Mouse (Mus musculus) lung, embryonic 14.5 days (tissue): ENCODE results near the gene Fez2. TPM values are rescaled to one million over a fixed set of nuclear protein-coding genes. Genes with fewer than 3 reads are reported as not detected.

Experiments
- ATAC-seq: fragments of 200-750 bp; cut with Nextera tagmentation; 2 replicates; pipeline ENCODE4 v1.8.0; 2017; ENCODE audit warnings: mild to moderate bottlenecking, moderate TSS enrichment, moderate library complexity; ENCODE audit not compliant: insufficient read depth
- DNase-seq: peaks from one replicate; pipeline ENCODE4 v3.0.0-alpha.2; 2015
- H3K27ac ChIP-seq: fragments of 300-500 bp; sonication (generic); 2 replicates; pipeline ENCODE4 v1.5.1; 2014; ENCODE audit warnings: low read depth, mild to moderate bottlenecking, moderate library complexity
- H3K27me3 ChIP-seq: fragments of 300-500 bp; sonication (generic); 2 replicates; pipeline ENCODE4 v1.6.1; 2014; ENCODE audit warnings: low read length, control low read depth; ENCODE audit not compliant: insufficient read depth
- H3K36me3 ChIP-seq: fragments of 300-500 bp; sonication (generic); 2 replicates; pipeline ENCODE4 v1.6.1; 2014; ENCODE audit warnings: control low read depth; ENCODE audit not compliant: insufficient read depth
- H3K4me1 ChIP-seq: fragments of 300-500 bp; sonication (generic); 2 replicates; pipeline ENCODE4 v1.6.1; 2014; ENCODE audit warnings: antibody characterized with exemption, control low read depth; ENCODE audit not compliant: insufficient read depth
- H3K4me2 ChIP-seq: fragments of 300-500 bp; sonication (generic); 2 replicates; pipeline ENCODE4 v1.6.1; 2014; ENCODE audit warnings: mild to moderate bottlenecking
- H3K4me3 ChIP-seq: fragments of 300-500 bp; sonication (generic); 2 replicates; pipeline ENCODE4 v1.5.1; 2014; ENCODE audit warnings: low read depth, low read length
- H3K9ac ChIP-seq: fragments of 300-500 bp; sonication (generic); 2 replicates; pipeline ENCODE4 v1.6.1; 2014
- H3K9me3 ChIP-seq: fragments of 300-500 bp; sonication (generic); 2 replicates; pipeline ENCODE4 v1.6.1; 2016; ENCODE audit warnings: low read depth, low read length, control low read depth
- CTCF ChIP-seq: IDR thresholded peaks from 2 replicates; pipeline ENCODE4 v1.5.1; 2016; ENCODE audit warnings: antibody characterized with exemption, low read depth
- WGBS: fragments of 180-500 bp; shearing (Covaris S2); extraction: QIAGEN DNeasy Blood & Tissue Kit; methylation state at CpG from one replicate; pipeline ENCODE4 v1.1.7; 2014; 5-methylcytosine and 5-hydroxymethylcytosine counted together
- polyA plus RNA-seq: library from polyadenylated mRNA; unstranded; fragments of >200 nt; fragmentation: Nextera tagmentation; extraction: Ambion mirVana; gene quantifications from 2 replicates; pipeline ENCODE4 v1.2.1, GENCODE M21; 2014

Fez2 gene
- polyA plus RNA-seq, 1 experiment from 2014 or later, result 43.5 TPM

DNA sequence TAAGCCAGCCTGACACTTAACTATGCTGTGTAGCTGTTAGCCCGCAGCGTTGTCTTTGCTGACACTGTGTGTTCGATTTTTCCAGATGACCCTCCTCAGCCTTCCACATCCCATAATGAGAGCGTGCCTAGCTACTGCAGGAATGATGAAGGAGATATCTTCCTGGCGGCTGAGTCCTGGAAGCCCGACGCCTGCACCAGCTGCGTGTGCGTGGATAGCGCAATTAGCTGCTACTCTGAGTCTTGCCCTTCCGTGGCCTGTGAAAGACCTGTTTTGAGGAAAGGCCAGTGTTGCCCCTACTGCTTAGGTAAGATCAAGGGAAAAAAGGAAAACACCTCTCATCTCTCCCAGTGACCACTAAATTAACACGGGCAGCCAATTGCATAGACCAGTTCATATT lies 63.1 kb downstream of the Fez2 start:
- 84% methylated on average over 12 of the region's 12 CpGs for WGBS
- H3K9ac ChIP-seq, result no peak overlapping the region
- 0 out of 2 replicates have a peak, but pooled peaks cover 4% of the 10 kb centered on the region for H3K4me1 ChIP-seq
- ATAC-seq (no peak), DNase-seq (no peak)
- peaks cover 12% of the 10 kb centered on the region; the same call in 1 of the 2 replicates for H3K36me3 ChIP-seq
- H3K9me3 ChIP-seq, result no peaks in the 10 kb centered on the region
- H3K27ac ChIP-seq, result no peak overlapping the region
- TF ChIP-seq CTCF, result no peak
- H3K4me2 ChIP-seq, result no peak overlapping the region
- H3K27me3 ChIP-seq, result no peaks in the 10 kb centered on the region
- no peak overlapping the region for H3K4me3 ChIP-seq

DNA sequence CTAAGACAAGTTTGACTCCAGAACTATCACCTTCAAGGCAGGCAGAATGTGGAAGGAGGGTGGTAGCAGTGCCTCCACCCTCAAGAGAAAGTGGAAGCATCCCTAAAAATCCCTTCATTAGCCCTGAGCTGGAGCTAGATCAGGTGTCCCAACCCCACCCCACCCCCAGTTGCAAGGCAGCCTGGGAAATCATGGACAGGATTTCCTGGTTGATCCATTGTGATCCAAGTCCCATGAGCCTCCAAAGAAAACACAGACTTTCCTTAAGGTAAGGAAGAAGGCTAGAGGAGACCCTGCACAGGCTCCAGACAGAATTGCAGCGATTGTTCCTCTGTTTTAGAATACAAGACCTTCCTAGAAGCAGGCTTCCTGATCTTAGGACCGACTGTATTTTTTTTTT lies 63.5 kb downstream of the Fez2 start:
- DNase-seq (no peak), ATAC-seq (no peak)
- no peak for TF ChIP-seq CTCF
- Histone ChIP-seq H3K4me2 (no peak overlapping the region), H3K9me3 (no peaks in the 10 kb centered on the region), H3K4me3 (no peak overlapping the region), H3K27me3 (no peaks in the 10 kb centered on the region), H3K27ac (no peak overlapping the region), H3K36me3 (peaks cover 12% of the 10 kb centered on the region; the same call in 1 of the 2 replicates), H3K4me1 (0 out of 2 replicates have a peak, but pooled peaks cover 4% of the 10 kb centered on the region), H3K9ac (no peak overlapping the region)
- 76% methylated on average over 2 of the region's 2 CpGs for WGBS

DNA sequence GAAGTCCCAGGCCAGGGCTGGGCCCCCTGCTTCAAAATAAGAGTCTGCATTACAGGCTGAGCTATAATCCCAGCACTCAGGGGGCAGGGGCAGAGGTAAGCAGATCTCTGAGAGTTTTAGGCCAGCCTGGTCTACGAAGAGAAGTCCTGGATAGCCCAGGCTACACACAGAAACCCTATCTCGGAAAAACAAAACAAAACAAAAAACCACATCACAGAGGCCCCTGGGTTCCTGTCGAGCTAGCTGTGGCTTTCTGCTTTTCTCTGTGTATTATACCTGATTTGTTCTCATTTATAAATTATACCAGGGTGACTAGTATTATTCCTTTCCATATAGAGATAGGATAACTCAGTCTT lies 65.5 kb downstream of the Fez2 start:
- peaks cover 12% of the 10 kb centered on the region; the same call in 1 of the 2 replicates for H3K36me3 ChIP-seq
- no peak for TF ChIP-seq CTCF
- no peak for DNase-seq
- H3K9ac ChIP-seq, result no peak overlapping the region
- no peak for ATAC-seq
- 87% methylated on average over 3 of the region's 3 CpGs for WGBS
- no peaks in the 10 kb centered on the region for H3K27me3 ChIP-seq
- 0 out of 2 replicates have a peak, but pooled peaks cover 4% of the 10 kb centered on the region for H3K4me1 ChIP-seq
- H3K4me2 ChIP-seq, result no peak overlapping the region
- H3K27ac ChIP-seq, result no peak overlapping the region
- no peaks in the 10 kb centered on the region for H3K9me3 ChIP-seq
- no peak overlapping the region for H3K4me3 ChIP-seq

DNA sequence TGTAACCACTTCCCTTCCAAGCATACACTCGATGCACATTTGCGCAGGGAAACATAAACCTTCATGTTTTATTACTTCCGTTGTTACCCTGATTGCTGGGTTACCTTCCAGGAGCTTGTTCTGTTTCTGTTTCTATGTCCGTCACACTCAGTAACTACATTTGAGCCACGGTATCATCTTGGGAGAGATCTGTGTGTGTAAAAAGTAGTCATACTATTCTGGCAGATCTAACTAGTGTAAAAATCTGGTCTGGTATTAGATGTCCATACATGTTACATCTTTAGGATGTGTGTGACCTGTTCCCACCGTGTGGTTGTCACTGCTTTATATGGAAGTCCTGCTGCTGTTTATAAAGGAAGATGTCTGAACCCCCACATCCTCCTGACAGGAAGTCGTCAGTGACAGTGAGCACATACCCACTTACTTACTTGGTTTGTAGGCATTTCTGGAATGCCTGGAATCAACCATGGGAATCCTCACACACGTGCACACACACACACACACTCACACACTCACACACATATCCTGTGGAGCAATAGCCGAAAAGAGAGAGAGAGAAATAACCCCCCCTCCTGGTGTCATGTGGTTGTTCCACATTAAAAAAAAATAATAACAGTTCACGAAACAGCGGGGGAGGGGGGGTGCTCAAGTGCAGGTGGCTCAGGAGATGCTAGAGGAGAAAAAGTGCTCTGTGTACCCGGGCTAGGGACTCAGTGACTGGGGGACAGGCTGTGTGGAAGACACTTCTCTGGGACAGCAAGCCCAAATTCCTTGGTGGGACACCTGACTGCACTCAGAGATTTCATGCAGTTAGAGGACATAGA lies 66.1 kb downstream of the Fez2 start:
- Histone ChIP-seq H3K4me2 (no peak overlapping the region), H3K27ac (no peak overlapping the region), H3K27me3 (no peaks in the 10 kb centered on the region), H3K9me3 (no peaks in the 10 kb centered on the region), H3K9ac (no peak overlapping the region), H3K4me3 (no peak overlapping the region), H3K4me1 (0 out of 2 replicates have a peak, but pooled peaks cover 4% of the 10 kb centered on the region), H3K36me3 (peaks cover 15% of the 10 kb centered on the region; the same call in 1 of the 2 replicates)
- no peak for TF ChIP-seq CTCF
- ATAC-seq (no peak), DNase-seq (no peak)
- 61% methylated on average over 12 of the region's 12 CpGs for WGBS

DNA sequence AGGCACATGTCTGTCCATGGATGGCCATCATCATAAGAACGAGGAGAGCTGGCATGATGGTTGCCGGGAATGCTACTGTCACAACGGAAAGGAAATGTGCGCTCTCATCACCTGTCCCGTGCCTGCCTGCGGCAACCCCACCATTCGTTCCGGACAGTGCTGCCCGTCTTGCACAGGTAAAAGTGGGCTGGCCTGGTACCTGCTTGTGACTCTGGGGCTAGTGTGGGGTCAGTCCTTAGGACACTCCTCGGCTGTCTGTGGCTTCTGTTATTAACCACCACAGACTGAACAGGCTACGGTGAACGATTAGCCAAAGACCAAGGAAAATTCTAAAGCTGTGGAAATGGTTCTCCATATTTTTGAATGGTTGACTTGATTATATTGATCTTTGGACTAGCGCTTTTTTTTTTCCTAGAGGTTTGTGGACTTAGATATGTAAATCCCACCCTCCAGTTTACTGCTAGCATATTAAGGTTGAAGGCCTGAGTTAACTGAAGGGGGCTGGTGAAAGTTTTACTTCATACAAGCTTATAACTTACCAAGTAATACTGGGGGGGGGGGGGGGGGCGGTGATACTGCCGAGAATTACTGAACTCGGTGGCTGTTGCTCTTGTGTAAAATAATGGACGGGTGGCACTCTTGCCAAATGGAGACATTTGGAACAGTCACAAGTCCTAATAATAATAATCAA lies 70.7 kb downstream of the Fez2 start:
- Histone ChIP-seq H3K4me1 (0 out of 2 replicates have a peak, but pooled peaks cover 4% of the 10 kb centered on the region), H3K9me3 (no peaks in the 10 kb centered on the region), H3K4me3 (no peak overlapping the region), H3K36me3 (peaks cover 10% of the 10 kb centered on the region; the same call in 1 of the 2 replicates), H3K9ac (no peak overlapping the region), H3K27ac (no peak overlapping the region), H3K27me3 (no peaks in the 10 kb centered on the region), H3K4me2 (no peak overlapping the region)
- TF ChIP-seq CTCF, result no peak
- WGBS, result 91% methylated on average over 17 of the region's 17 CpGs
- DNase-seq (no peak), ATAC-seq (no peak)

DNA sequence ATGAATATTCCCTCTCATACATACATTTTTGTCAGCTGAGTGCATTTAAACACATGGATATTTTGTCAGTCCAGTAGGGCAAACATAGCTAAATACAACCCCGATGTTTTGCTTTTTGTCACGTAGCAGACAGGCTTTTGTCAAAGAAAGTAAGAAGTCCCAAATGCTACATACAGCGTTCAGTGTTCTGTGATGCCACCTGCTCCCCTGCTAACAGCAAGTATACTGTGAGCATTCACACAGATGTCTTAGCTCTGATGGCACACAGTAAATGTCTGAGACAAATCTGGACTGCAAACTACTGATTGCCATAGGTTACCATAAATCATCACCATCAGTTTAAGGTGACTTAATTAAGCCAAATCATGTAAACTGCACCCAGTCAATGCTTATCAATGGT lies 74.3 kb downstream of the Fez2 start:
- no peaks in the 10 kb centered on the region for H3K9me3 ChIP-seq
- no peak overlapping the region for H3K9ac ChIP-seq
- WGBS, result 77% methylated on average over 3 of the region's 3 CpGs
- no peak overlapping the region for H3K27ac ChIP-seq
- 0 out of 2 replicates have a peak, but pooled peaks cover 5% of the 10 kb centered on the region for H3K36me3 ChIP-seq
- H3K4me1 ChIP-seq, result no peaks in the 10 kb centered on the region
- no peak for TF ChIP-seq CTCF
- ATAC-seq, result no peak
- no peak overlapping the region for H3K4me3 ChIP-seq
- no peak for DNase-seq
- H3K4me2 ChIP-seq, result no peak overlapping the region
- H3K27me3 ChIP-seq, result peaks cover 4% of the 10 kb centered on the region; the same call in 1 of the 2 replicates

DNA sequence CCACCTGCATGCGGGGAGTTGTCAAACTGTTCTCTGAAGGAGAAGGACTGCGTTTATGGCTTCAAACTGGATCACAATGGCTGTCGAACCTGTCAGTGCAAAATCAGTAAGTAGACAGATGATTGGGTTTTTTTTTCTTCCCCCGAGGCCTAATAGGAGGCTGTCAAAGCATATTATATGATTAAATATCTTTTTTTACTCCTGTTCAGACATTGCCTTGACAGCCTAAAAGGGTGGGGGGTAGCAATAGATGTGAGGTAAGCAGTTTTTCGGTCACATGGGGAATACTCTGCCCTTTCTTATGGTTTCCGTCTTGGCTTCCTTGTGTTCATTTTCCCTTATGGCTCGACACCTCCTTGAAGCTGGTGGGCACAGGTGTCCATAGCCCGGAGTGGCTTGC lies 82.7 kb downstream of the Fez2 start:
- H3K36me3 ChIP-seq, result no peaks in the 10 kb centered on the region; the same call in 1 of the 2 replicates
- H3K4me2 ChIP-seq, result no peak overlapping the region
- ATAC-seq (no peak), DNase-seq (no peak)
- 84% methylated on average over 8 of the region's 8 CpGs for WGBS
- no peak overlapping the region for H3K27ac ChIP-seq
- H3K9ac ChIP-seq, result no peak overlapping the region
- H3K9me3 ChIP-seq, result no peaks in the 10 kb centered on the region
- H3K4me3 ChIP-seq, result no peak overlapping the region
- no peak for TF ChIP-seq CTCF
- peaks cover 4% of the 10 kb centered on the region; the same call in 1 of the 2 replicates for H3K27me3 ChIP-seq
- H3K4me1 ChIP-seq, result no peaks in the 10 kb centered on the region
